Mouse (Mus musculus) left cerebral cortex, adult 6 months (tissue): ENCODE measurements around the gene Trappc1. TPM values are rescaled to one million over a fixed set of nuclear protein-coding genes. Genes with fewer than 3 reads are reported as not detected.

Source experiments
- long read RNA-seq, 2 experiments: library from polyadenylated mRNA; unstranded; transcript quantifications; one replicate each; pipeline ENCODE4 v2.0.0; 2019 to 2020
- polyA plus RNA-seq: library from polyadenylated mRNA; unstranded; fragments of <200 nt; fragmentation: Nextera tagmentation; gene quantifications from 2 replicates; pipeline ENCODE4 v1.2.3, GENCODE M21; 2021

Trappc1 gene
- polyA plus RNA-seq: 128 and 132 TPM in 2 replicates
- long read RNA-seq, experiment 1, transcript Trappc1-202 (4 exons, 759 nt): major isoform, 5 of 24 reads
- long read RNA-seq, experiment 1, transcript Trappc1-203 (5 exons, 751 nt): major isoform, 5 of 24 reads
- long read RNA-seq, experiment 1, partial matches to known transcripts: 9 of 24 reads
- long read RNA-seq, experiment 1, other reads (novel, unspliced or antisense): 4 of 24 reads
- long read RNA-seq, experiment 2, transcript Trappc1-202 (4 exons, 759 nt): minor isoform, 28 of 100 reads
- long read RNA-seq, experiment 2, transcript Trappc1-203 (5 exons, 751 nt): major isoform, 62 of 100 reads
- long read RNA-seq, experiment 2, partial matches to known transcripts: 6 of 100 reads
- long read RNA-seq, experiment 2, other reads (novel, unspliced or antisense): 4 of 100 reads

DNA sequence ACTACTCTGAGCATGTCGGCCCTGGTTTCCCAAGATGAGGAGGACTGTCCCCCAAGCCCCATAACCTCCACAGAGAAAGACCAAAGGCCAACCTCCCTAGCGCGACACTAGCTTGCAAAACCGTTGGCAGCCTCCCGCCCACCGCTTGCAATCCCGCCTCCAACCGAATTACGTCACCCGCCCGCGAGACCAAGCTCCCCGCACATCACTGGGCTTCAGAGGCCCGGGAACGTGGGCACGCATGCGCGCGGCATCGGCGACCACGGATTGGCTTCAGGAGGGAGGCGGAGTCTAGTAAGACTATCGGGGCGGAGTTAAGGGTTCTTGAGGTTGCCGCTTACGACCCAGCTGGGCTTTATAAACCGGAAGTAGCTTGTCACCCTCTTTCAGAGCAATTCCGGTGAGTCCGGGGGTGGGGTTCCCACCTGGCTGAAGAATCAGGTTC lies at the start of gene Trappc1, which contains the start of gene Cntrob:
TSS of gene Trappc1 (plus strand) at position 314 of the 445 bp plus-strand sequence.
TSS of gene Cntrob (minus strand) at position 109 of the 445 bp plus-strand sequence.

DNA sequence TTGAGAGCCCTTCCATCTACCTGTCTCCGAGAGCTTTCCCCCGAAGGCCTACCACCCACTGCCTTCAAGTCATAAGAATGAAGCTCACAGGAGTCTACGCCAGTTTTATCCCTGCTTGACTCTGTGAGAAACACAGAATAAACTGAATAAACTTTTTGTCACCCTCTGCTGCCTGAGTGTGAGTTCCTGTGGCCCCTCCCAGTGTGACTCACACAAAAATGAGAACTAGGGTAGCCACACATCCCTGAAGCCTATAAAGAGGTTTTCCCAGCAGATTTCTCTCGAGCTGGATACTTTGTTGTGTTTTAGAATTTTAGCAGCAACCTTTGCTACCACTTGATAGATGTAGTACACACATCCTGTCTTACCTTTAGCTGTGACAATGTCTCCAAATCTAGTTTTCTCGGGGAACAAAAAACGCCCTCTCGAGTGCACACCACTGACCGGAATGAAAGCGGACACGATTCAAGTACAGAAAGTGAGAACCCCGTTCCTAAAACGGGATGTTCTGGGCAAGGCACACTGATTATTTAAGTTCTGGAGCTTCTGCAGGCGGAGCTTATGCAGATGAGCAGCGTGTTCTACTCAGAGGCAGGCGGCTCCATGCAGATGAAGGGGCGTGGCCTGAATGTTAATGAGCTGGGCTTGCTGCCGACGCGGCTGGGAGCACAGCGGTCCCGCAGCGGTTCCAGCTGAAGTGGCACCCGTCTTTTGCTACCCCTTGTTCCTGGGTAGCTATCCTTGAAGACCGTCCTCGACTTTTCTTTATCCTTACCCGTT lies 2.0 kb downstream of the Trappc1 start, which contains the start of gene Kcnab3:
TSS of gene Kcnab3 (plus strand) at position 631 of the 780 bp plus-strand sequence.

GRCm38 (mm10) chr11:69340161-69341131 lies 16.7 kb downstream of the Trappc1 start, which contains the start of gene Rnf227:
TSS of gene Rnf227 (plus strand) at chr11:69340461.

GRCm38 (mm10) chr11:69369215-69369989 lies 45.6 kb downstream of the Trappc1 start, which contains the start of gene Chd3:
TSS of gene Chd3 (minus strand) at chr11:69369406.

Other genes starting within 250 kb of the Trappc1 start
- 323 and 837 TPM in 2 replicates for gene Vamp2, start 235.5 kb upstream of the Trappc1 start, polyA plus RNA-seq
- gene Per1, start 228.8 kb upstream of the Trappc1 start, polyA plus RNA-seq: 25.9 and 39.5 TPM in 2 replicates
- gene Hes7, start 203.6 kb upstream of the Trappc1 start, polyA plus RNA-seq: 0.43 and 1.3 TPM in 2 replicates
- gene 9130213A22Rik, start 201.4 kb upstream of the Trappc1 start, polyA plus RNA-seq: 0.54 and 0.85 TPM in 2 replicates
- gene Aloxe3, start 198.1 kb upstream of the Trappc1 start, polyA plus RNA-seq: 4.5 and 4.8 TPM in 2 replicates
- gene Alox12b, start 167.0 kb upstream of the Trappc1 start, polyA plus RNA-seq: 3.3 TPM in 2 replicates
- gene Alox8, start 126.1 kb upstream of the Trappc1 start, polyA plus RNA-seq: 2.8 and 4.3 TPM in 2 replicates
- gene Gucy2e, start 86.9 kb upstream of the Trappc1 start, polyA plus RNA-seq: 0.40 and 0.66 TPM in 2 replicates
- gene Cntrob, start 205 bp upstream of the Trappc1 start, polyA plus RNA-seq: 2.2 and 3.0 TPM in 2 replicates
- gene Kcnab3, start 2.3 kb downstream of the Trappc1 start, polyA plus RNA-seq: 24.4 and 28.5 TPM in 2 replicates
- gene Rnf227, start 16.5 kb downstream of the Trappc1 start, polyA plus RNA-seq: 352 and 369 TPM in 2 replicates
- gene Chd3, start 45.4 kb downstream of the Trappc1 start, polyA plus RNA-seq: 36.0 and 37.5 TPM in 2 replicates
- gene Naa38, start 71.5 kb downstream of the Trappc1 start, polyA plus RNA-seq: 537 and 633 TPM in 2 replicates
- 14.8 and 20.5 TPM in 2 replicates for gene Cyb5d1, start 71.7 kb downstream of the Trappc1 start, polyA plus RNA-seq
- gene Tmem88, start 74.3 kb downstream of the Trappc1 start, polyA plus RNA-seq: 3.1 and 4.1 TPM in 2 replicates
- 4.7 and 5.3 TPM in 2 replicates for gene Kdm6b, start 89.7 kb downstream of the Trappc1 start, polyA plus RNA-seq
- 0.19 and 0.56 TPM in 2 replicates for gene Dnah2, start 225.1 kb downstream of the Trappc1 start, polyA plus RNA-seq
- 14.0 and 33.2 TPM in 2 replicates for gene Efnb3, start 236.2 kb downstream of the Trappc1 start, polyA plus RNA-seq